Mouse (Mus musculus): ENCODE data around the gene Fgfr2.

GRCm38 (mm10) chr7:130782501-130783050 is 2340.6 kb downstream of the Fgfr2 start:
- TF ChIP-seq MYOG (IDR thresholded peaks at IDR 0.05; ENCODE audit: control insufficient read depth in 1 of 3, insufficient read depth in 1 of 3, insufficient read length in 2 of 3, low read depth in 2 of 3) (no peak), MYOD1 (IDR thresholded peaks at IDR 0.05; ENCODE audit: control insufficient read depth in 1 of 3, insufficient read length in 2 of 3, low read depth in 2 of 3) (no peak), MAX (IDR thresholded peaks at IDR 0.05; ENCODE audit: low read depth) (no peak), SRF (IDR thresholded peaks at IDR 0.05; ENCODE audit: control insufficient read depth, insufficient read length, low read depth) (no peak), POLR2AphosphoS2 (IDR thresholded peaks at IDR 0.05; ENCODE audit: insufficient read length, low read depth) (no peak), E2F4 (IDR thresholded peaks at IDR 0.05; ENCODE audit: insufficient read depth) (no peak), POLR2A (IDR thresholded peaks at IDR 0.05; ENCODE audit: insufficient read length, low read depth) (no peak), TCF12 (IDR thresholded peaks at IDR 0.05; ENCODE audit: insufficient read depth, poor library complexity, severe bottlenecking) (no peak), TCF3 (IDR thresholded peaks at IDR 0.05; ENCODE audit: insufficient read length, low read depth) (no peak)
